Mouse (Mus musculus) ES-Bruce4 (cell line): ENCODE results near the gene Olfr1417. TPM values are rescaled to one million over a fixed set of nuclear protein-coding genes. Genes with fewer than 3 reads are reported as not detected.

Experiments used
- H3K27ac ChIP-seq: 2 replicates; pipeline ENCODE4 v1.5.1; 2012; ENCODE audit warnings: low read length, inconsistent platforms; ENCODE audit not compliant: insufficient read depth
- H3K27me3 ChIP-seq: 2 replicates; pipeline ENCODE4 v1.6.1; 2012; ENCODE audit warnings: mild to moderate bottlenecking, low read length, inconsistent platforms; ENCODE audit not compliant: control insufficient read depth, poor library complexity, insufficient read depth, severe bottlenecking
- H3K36me3 ChIP-seq: 2 replicates; pipeline ENCODE4 v1.6.1; 2012; ENCODE audit warnings: inconsistent platforms, mild to moderate bottlenecking, low read length, moderate library complexity; ENCODE audit not compliant: control insufficient read depth, poor library complexity, insufficient read depth, severe bottlenecking
- H3K4me1 ChIP-seq: one replicate; pipeline ENCODE4 v1.8.1; 2011; ENCODE audit warnings: low read length; ENCODE audit not compliant: control insufficient read depth, insufficient read depth
- H3K4me3 ChIP-seq: 2 replicates; pipeline ENCODE4 v1.5.1; 2011; ENCODE audit warnings: low read depth, mild to moderate bottlenecking, low read length
- H3K9ac ChIP-seq: 2 replicates; pipeline ENCODE4 v1.6.1; 2012; ENCODE audit warnings: low read depth, mild to moderate bottlenecking, inconsistent platforms; ENCODE audit not compliant: poor library complexity, severe bottlenecking
- H3K9me3 ChIP-seq: replicated peaks from 2 replicates; pipeline ENCODE4 v1.6.1; 2012; ENCODE audit warnings: mild to moderate bottlenecking, low read length, inconsistent platforms; ENCODE audit not compliant: control insufficient read depth, poor library complexity, insufficient read depth, severe bottlenecking
- CTCF ChIP-seq: IDR thresholded peaks from one replicate; pipeline ENCODE4 v1.8.1; 2011; ENCODE audit warnings: low read depth, low read length
- EP300 ChIP-seq: IDR thresholded peaks from 2 replicates; pipeline ENCODE4 v1.6.1; 2011; ENCODE audit warnings: low read depth, low read length; ENCODE audit not compliant: insufficient read depth
- POLR2A ChIP-seq: IDR thresholded peaks from one replicate; pipeline ENCODE4 v1.8.1; 2011; ENCODE audit warnings: low read length; ENCODE audit not compliant: insufficient read depth
- polyA plus RNA-seq: library from polyadenylated mRNA; stranded (reverse); fragments of >200 nt; gene quantifications from 2 replicates; pipeline ENCODE4 v1.2.4, GENCODE M21; 2011; ENCODE audit warnings: low read depth; ENCODE audit not compliant: missing spikeins, insufficient read depth, insufficient read length

The Olfr1417 gene
- polyA plus RNA-seq, 1 experiment, result not detected

DNA sequence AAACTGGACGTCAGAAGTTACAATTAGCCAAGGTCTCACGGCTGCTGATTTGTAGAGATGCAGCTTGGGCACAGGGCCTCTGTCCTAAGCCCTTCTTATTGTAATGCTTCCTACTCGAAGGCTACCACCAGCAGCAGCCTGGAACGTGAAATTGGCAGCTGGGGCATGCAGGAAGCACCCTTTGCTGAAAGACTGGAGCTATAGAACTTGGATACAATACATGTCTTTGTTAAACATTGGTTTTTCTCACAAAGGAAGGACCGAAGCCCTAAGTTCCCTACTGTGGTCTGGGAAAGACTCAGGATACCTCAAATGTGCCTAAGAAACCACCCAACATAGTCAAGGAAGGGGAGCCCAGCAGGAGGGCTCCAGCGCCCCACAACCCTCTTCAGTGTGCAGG lies 31.2 kb downstream of the Olfr1417 start:
- Histone ChIP-seq H3K36me3 (peaks cover 2% of the 10 kb centered on the region; the same call in 1 of the 2 replicates), H3K4me1 (peaks cover 17% of the 10 kb centered on the region), H3K27ac (peak overlapping the region; percentile 67; the same call in 1 of the 2 replicates)

GRCm38 (mm10) chr19:11807251-11807650 lies 31.8 kb downstream of the Olfr1417 start:
- no peak for TF ChIP-seq CTCF
- Histone ChIP-seq H3K4me1 (peaks cover 17% of the 10 kb centered on the region), H3K9ac (no peak overlapping the region), H3K27me3 (no peaks in the 10 kb centered on the region), H3K9me3 (no peaks in the 10 kb centered on the region), H3K4me3 (no peak overlapping the region), H3K36me3 (peaks cover 7% of the 10 kb centered on the region; the same call in 1 of the 2 replicates), H3K27ac (peak overlapping the region; percentile 67)

More for the DNA sequence above, 31.2 kb downstream of the Olfr1417 start:
- Histone ChIP-seq H3K27me3 (no peaks in the 10 kb centered on the region), H3K9ac (no peak overlapping the region), H3K4me3 (no peak overlapping the region), H3K9me3 (no peaks in the 10 kb centered on the region)
- TF ChIP-seq EP300, result peak; percentile 54; the same call in 1 of the 2 replicates
- no peak for TF ChIP-seq CTCF

- H3K4me1 ChIP-seq, result peaks cover 12% of the 10 kb centered on the region
- peak overlapping the region; percentile 78 for H3K27ac ChIP-seq
- H3K9ac ChIP-seq, result no peak overlapping the region
- H3K4me3 ChIP-seq, result no peak overlapping the region
- H3K36me3 ChIP-seq, result peaks cover 11% of the 10 kb centered on the region; the same call in 1 of the 2 replicates
- H3K9me3 ChIP-seq, result no peaks in the 10 kb centered on the region
- TF ChIP-seq CTCF (no peak), POLR2A (no peak), EP300 (no peak)
- no peaks in the 10 kb centered on the region for H3K27me3 ChIP-seq
Measured at GRCm38 (mm10) chr19:11804423-11804822, 34.6 kb downstream of the Olfr1417 start.

- Histone ChIP-seq H3K4me1 (peaks cover 5% of the 10 kb centered on the region), H3K36me3 (peaks cover 11% of the 10 kb centered on the region; the same call in 1 of the 2 replicates), H3K9me3 (no peaks in the 10 kb centered on the region), H3K27ac (no peak overlapping the region), H3K4me3 (no peak overlapping the region), H3K9ac (no peak overlapping the region), H3K27me3 (no peaks in the 10 kb centered on the region)
- TF ChIP-seq CTCF, result peak; percentile 27
- TF ChIP-seq EP300, result no peak
Measured at GRCm38 (mm10) chr19:11800531-11801315, 38.3 kb downstream of the Olfr1417 start.

DNA sequence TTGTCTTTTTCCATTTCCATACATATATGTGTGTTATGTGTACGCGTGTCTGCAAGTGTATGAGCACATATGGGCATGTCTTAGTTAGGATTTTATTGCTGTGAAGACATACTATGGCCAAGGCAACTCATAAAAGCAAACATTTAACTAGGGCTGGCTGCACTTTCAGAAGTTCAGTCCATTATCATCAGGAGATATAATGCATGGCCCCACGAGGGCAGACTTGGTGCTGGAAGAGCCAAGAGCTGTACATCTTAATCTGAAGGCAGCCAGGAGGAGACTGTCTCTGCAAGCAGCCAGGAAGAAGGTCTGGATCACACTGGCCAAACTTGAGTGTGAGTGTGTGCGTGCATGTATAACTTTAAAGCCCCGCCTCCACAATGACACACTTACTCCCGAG lies 44.6 kb downstream of the Olfr1417 start:
- TF ChIP-seq CTCF (no peak), EP300 (no peak), POLR2A (no peak)
- no peaks in the 10 kb centered on the region for H3K27me3 ChIP-seq
- no peaks in the 10 kb centered on the region for H3K9me3 ChIP-seq
- no peaks in the 10 kb centered on the region for H3K4me1 ChIP-seq
- H3K4me3 ChIP-seq, result no peak overlapping the region
- peaks cover 9% of the 10 kb centered on the region; the same call in 1 of the 2 replicates for H3K36me3 ChIP-seq
- no peak overlapping the region for H3K27ac ChIP-seq
- H3K9ac ChIP-seq, result no peak overlapping the region

DNA sequence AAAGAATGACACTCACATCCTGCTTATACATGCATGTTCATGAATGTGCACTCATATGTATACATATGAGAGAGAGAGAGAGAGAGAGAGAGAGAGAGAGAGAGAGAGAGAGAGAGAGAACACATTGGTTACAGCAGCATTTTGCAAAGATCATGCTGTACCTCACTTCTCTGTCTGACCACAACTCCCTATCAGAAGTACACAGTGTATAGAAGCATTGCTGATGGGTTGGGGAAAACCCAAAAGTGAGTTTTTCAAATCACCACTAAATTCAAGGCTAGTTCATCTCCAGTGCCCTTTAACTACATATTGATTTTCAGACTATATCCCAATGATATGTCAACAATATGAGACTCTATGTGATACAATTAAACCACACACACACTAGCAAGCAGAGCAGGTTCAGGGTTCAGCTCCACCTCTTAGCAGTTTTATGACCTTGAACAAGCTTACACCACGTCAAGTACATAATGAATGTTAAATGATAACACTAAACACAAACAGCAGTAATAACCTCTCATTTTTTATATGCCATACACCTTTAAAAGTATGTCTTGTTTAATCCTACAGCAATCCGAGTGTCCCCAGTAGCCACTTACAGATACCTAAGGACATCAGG lies 45.2 kb downstream of the Olfr1417 start:
- no peak overlapping the region for H3K27ac ChIP-seq
- no peaks in the 10 kb centered on the region for H3K4me1 ChIP-seq
- no peak for TF ChIP-seq POLR2A
- no peak for TF ChIP-seq EP300
- no peak for TF ChIP-seq CTCF
- H3K36me3 ChIP-seq, result peaks cover 15% of the 10 kb centered on the region
- no peak overlapping the region for H3K4me3 ChIP-seq
- no peaks in the 10 kb centered on the region for H3K27me3 ChIP-seq
- H3K9ac ChIP-seq, result no peak overlapping the region
- no peaks in the 10 kb centered on the region for H3K9me3 ChIP-seq
